Mouse (Mus musculus): Measurements from ENCODE around the gene Esr2. TPM values are rescaled to one million over a fixed set of nuclear protein-coding genes. Genes with fewer than 3 reads are reported as not detected.

The Esr2 gene
- total and polyA plus RNA-seq, 2 experiments from 2014 or later: 0.14 to 1.2 TPM

GRCm38 (mm10) chr12:76200326-76200725 is 23.3 kb upstream of the Esr2 start:
- 76% methylated on average over 4 of the region's 4 CpGs for WGBS
- no peak for DNase-seq (ENCODE audit: low spot score)
- Histone ChIP-seq H3K27me3 (ENCODE audit: control insufficient read depth, insufficient read depth, low read length) (no peaks in the 10 kb centered on the region), H3K4me1 (ENCODE audit: control insufficient read depth, insufficient read depth) (no peaks in the 10 kb centered on the region), H3K27ac (ENCODE audit: low read depth) (no peak overlapping the region), H3K9ac (replicated peaks; ENCODE audit: low read depth, low read length) (no peak overlapping the region), H3K4me2 (ENCODE audit: low read depth, low read length) (no peak overlapping the region), H3K9me3 (replicated peaks; ENCODE audit: control insufficient read depth, low read length) (no peaks in the 10 kb centered on the region), H3K36me3 (replicated peaks; ENCODE audit: control insufficient read depth, insufficient read depth, low read length) (no peaks in the 10 kb centered on the region), H3K4me3 (ENCODE audit: low read depth, low read length) (no peak overlapping the region)
- TF ChIP-seq EP300 (IDR thresholded peaks at IDR 0.05; ENCODE audit: low read depth): no peak
- no peak for TF ChIP-seq CTCF (IDR thresholded peaks at IDR 0.05; ENCODE audit: low read depth)
- no peak for ATAC-seq (ENCODE audit: insufficient read depth, low read depth)

GRCm38 (mm10) chr12:76197071-76197470 is 20.0 kb upstream of the Esr2 start:
- Histone ChIP-seq H3K9ac (replicated peaks; ENCODE audit: low read depth, low read length) (no peak overlapping the region), H3K4me2 (ENCODE audit: low read depth, low read length) (peak overlapping the region; percentile 78; the same call in 1 of the 2 replicates), H3K9me3 (replicated peaks; ENCODE audit: control insufficient read depth, low read length) (no peaks in the 10 kb centered on the region), H3K27me3 (ENCODE audit: control insufficient read depth, insufficient read depth, low read length) (no peaks in the 10 kb centered on the region), H3K4me3 (ENCODE audit: low read depth, low read length) (peak overlapping the region; percentile 41), H3K4me1 (ENCODE audit: control insufficient read depth, insufficient read depth) (no peaks in the 10 kb centered on the region), H3K27ac (ENCODE audit: low read depth) (no peak overlapping the region), H3K36me3 (replicated peaks; ENCODE audit: control insufficient read depth, insufficient read depth, low read length) (no peaks in the 10 kb centered on the region)
- TF ChIP-seq EP300 (IDR thresholded peaks at IDR 0.05; ENCODE audit: low read depth): no peak
- TF ChIP-seq CTCF (IDR thresholded peaks at IDR 0.05; ENCODE audit: low read depth): no peak
- ATAC-seq (ENCODE audit: insufficient read depth, low read depth): no peak
- DNase-seq (ENCODE audit: low spot score): no peak
- WGBS: 48% methylated on average over 8 of the region's 8 CpGs

GRCm38 (mm10) chr12:76196709-76197054 is 19.6 kb upstream of the Esr2 start:
- Histone ChIP-seq H3K4me1 (ENCODE audit: control insufficient read depth, insufficient read depth) (no peaks in the 10 kb centered on the region), H3K9ac (replicated peaks; ENCODE audit: low read depth, low read length) (no peak overlapping the region; the same call in 1 of the 2 replicates), H3K27ac (ENCODE audit: low read depth) (no peak overlapping the region), H3K9me3 (replicated peaks; ENCODE audit: control insufficient read depth, low read length) (no peaks in the 10 kb centered on the region), H3K4me2 (ENCODE audit: low read depth, low read length) (peak overlapping the region; percentile 78), H3K4me3 (ENCODE audit: low read depth, low read length) (peak overlapping the region; percentile 41), H3K27me3 (ENCODE audit: control insufficient read depth, insufficient read depth, low read length) (no peaks in the 10 kb centered on the region), H3K36me3 (replicated peaks; ENCODE audit: control insufficient read depth, insufficient read depth, low read length) (no peaks in the 10 kb centered on the region)
- peak; percentile 71 for ATAC-seq (ENCODE audit: insufficient read depth, low read depth)
- WGBS: 11% methylated on average over 6 of the region's 6 CpGs
- TF ChIP-seq CTCF (IDR thresholded peaks at IDR 0.05; ENCODE audit: low read depth) (peak; percentile 90), EP300 (IDR thresholded peaks at IDR 0.05; ENCODE audit: low read depth) (no peak)
- DNase-seq (ENCODE audit: low spot score): peak; percentile 61

- DNase-seq (ENCODE audit: low spot score) (peak; percentile 65), ATAC-seq (ENCODE audit: insufficient read depth, low read depth) (peak; percentile 87)
- peak overlapping the region; percentile 41 for H3K4me3 ChIP-seq (ENCODE audit: low read depth, low read length)
- no peaks in the 10 kb centered on the region for H3K27me3 ChIP-seq (ENCODE audit: control insufficient read depth, insufficient read depth, low read length)
- H3K27ac ChIP-seq (ENCODE audit: low read depth): peak overlapping the region; percentile 45
- TF ChIP-seq EP300 (IDR thresholded peaks at IDR 0.05; ENCODE audit: low read depth): no peak
- no peak for TF ChIP-seq CTCF (IDR thresholded peaks at IDR 0.05; ENCODE audit: low read depth)
- H3K9me3 ChIP-seq (replicated peaks; ENCODE audit: control insufficient read depth, low read length): no peaks in the 10 kb centered on the region
- H3K36me3 ChIP-seq (replicated peaks; ENCODE audit: control insufficient read depth, insufficient read depth, low read length): no peaks in the 10 kb centered on the region
- no peaks in the 10 kb centered on the region for H3K4me1 ChIP-seq (ENCODE audit: control insufficient read depth, insufficient read depth)
- peak overlapping the region; percentile 32 for H3K9ac ChIP-seq (replicated peaks; ENCODE audit: low read depth, low read length)
- H3K4me2 ChIP-seq (ENCODE audit: low read depth, low read length): peak overlapping the region; percentile 78
- under 1% methylated on average over 22 of the region's 22 CpGs for WGBS
Measured at GRCm38 (mm10) chr12:76195912-76196708, 19.1 kb upstream of the Esr2 start.

- H3K4me2 ChIP-seq (ENCODE audit: low read depth, low read length): no peak overlapping the region
- TF ChIP-seq EP300 (IDR thresholded peaks at IDR 0.05; ENCODE audit: low read depth): no peak
- no peak for TF ChIP-seq CTCF (IDR thresholded peaks at IDR 0.05; ENCODE audit: low read depth)
- H3K27ac ChIP-seq (ENCODE audit: low read depth): no peak overlapping the region
- WGBS: 52% methylated on average over 3 of the region's 3 CpGs
- DNase-seq (ENCODE audit: low spot score): no peak
- H3K9me3 ChIP-seq (replicated peaks; ENCODE audit: control insufficient read depth, low read length): no peaks in the 10 kb centered on the region
- no peak overlapping the region for H3K4me3 ChIP-seq (ENCODE audit: low read depth, low read length)
- no peak for ATAC-seq (ENCODE audit: insufficient read depth, low read depth)
- H3K27me3 ChIP-seq (ENCODE audit: control insufficient read depth, insufficient read depth, low read length): no peaks in the 10 kb centered on the region
- no peaks in the 10 kb centered on the region for H3K4me1 ChIP-seq (ENCODE audit: control insufficient read depth, insufficient read depth)
- no peaks in the 10 kb centered on the region for H3K36me3 ChIP-seq (replicated peaks; ENCODE audit: control insufficient read depth, insufficient read depth, low read length)
- no peak overlapping the region for H3K9ac ChIP-seq (replicated peaks; ENCODE audit: low read depth, low read length)
Measured at GRCm38 (mm10) chr12:76194526-76194925, 17.5 kb upstream of the Esr2 start.
